Mouse (Mus musculus) heart, embryonic 14.5 days (tissue): Measurements from ENCODE around the gene Klhl26. TPM values are rescaled to one million over a fixed set of nuclear protein-coding genes. Genes with fewer than 3 reads are reported as not detected.
A peak's percentile ranks its signal among the peaks of the same experiment; 100 is the strongest.

Experiments
- ATAC-seq: fragments of 200-750 bp; cut with Nextera tagmentation; 2 replicates; pipeline ENCODE4 v1.8.0; 2017; ENCODE audit warnings: low read depth, moderate TSS enrichment; ENCODE audit not compliant: insufficient number of reproducible peaks, insufficient read depth, low FRiP score
- H3K27ac ChIP-seq, 2 experiments: fragments of 200-500 bp in 1 of 2; fragments of 300-500 bp in 1 of 2; sonication (generic) in 1 of 2; replicated peaks in 1 of 2; 2 replicates each; pipeline ENCODE4 v1.5.1; 2012 to 2014; ENCODE audit warnings: low read depth in 2 of 2, low read length in 2 of 2, control low read depth in 1 of 2, mild to moderate bottlenecking in 1 of 2, mixed read lengths in 1 of 2; ENCODE audit not compliant: control insufficient read depth in 1 of 2, insufficient read depth in 1 of 2
- H3K27me3 ChIP-seq: fragments of 300-500 bp; sonication (generic); 2 replicates; pipeline ENCODE4 v1.6.1; 2014; ENCODE audit warnings: mild to moderate bottlenecking, low read length, control low read depth; ENCODE audit not compliant: control insufficient read depth, insufficient read depth
- H3K36me3 ChIP-seq: fragments of 300-500 bp; sonication (generic); 2 replicates; pipeline ENCODE4 v1.6.1; 2014; ENCODE audit warnings: mild to moderate bottlenecking, control low read depth, low read length, mixed read lengths; ENCODE audit not compliant: control insufficient read depth, insufficient read depth
- H3K4me1 ChIP-seq, 2 experiments: fragments of 200-500 bp in 1 of 2; fragments of 300-500 bp in 1 of 2; sonication (generic) in 1 of 2; 2 replicates each; pipeline ENCODE4 v1.6.1; 2012 to 2014; ENCODE audit warnings: low read length in 2 of 2, control low read depth in 1 of 2, mixed read lengths in 1 of 2; ENCODE audit not compliant: control insufficient read depth in 2 of 2, insufficient read depth in 2 of 2
- H3K4me2 ChIP-seq: fragments of 300-500 bp; sonication (generic); 2 replicates; pipeline ENCODE4 v1.6.1; 2014; ENCODE audit warnings: mild to moderate bottlenecking, low read length
- H3K4me3 ChIP-seq, 2 experiments: fragments of 200-500 bp in 1 of 2; fragments of 300-500 bp in 1 of 2; sonication (generic) in 1 of 2; 2 replicates each; pipeline ENCODE4 v1.5.1; 2012 to 2014; ENCODE audit warnings: low read length in 2 of 2, mild to moderate bottlenecking in 2 of 2, control low read depth in 1 of 2, low read depth in 1 of 2, moderate library complexity in 1 of 2; ENCODE audit not compliant: control insufficient read depth in 1 of 2, insufficient read depth in 1 of 2
- H3K9ac ChIP-seq: fragments of 300-500 bp; sonication (generic); 2 replicates; pipeline ENCODE4 v1.6.1; 2014; ENCODE audit warnings: mild to moderate bottlenecking, low read length
- H3K9me3 ChIP-seq: fragments of 300-500 bp; sonication (generic); 2 replicates; pipeline ENCODE4 v1.6.1; 2016; ENCODE audit warnings: low read length, control low read depth; ENCODE audit not compliant: control insufficient read depth
- WGBS: fragments of 180-500 bp; shearing (Covaris S2); extraction: QIAGEN DNeasy Blood & Tissue Kit; methylation state at CpG from one replicate; pipeline ENCODE4 v1.1.7; 2014; 5-methylcytosine and 5-hydroxymethylcytosine counted together
- polyA plus RNA-seq: library from polyadenylated mRNA; unstranded; fragments of >200 nt; fragmentation: Nextera tagmentation; extraction: Ambion mirVana; gene quantifications from 2 replicates; pipeline ENCODE4 v1.2.1, GENCODE M21; 2014

Klhl26 gene
- polyA plus RNA-seq, 1 experiment from 2014 or later, result 9.8 TPM

- Histone ChIP-seq H3K36me3 (no peaks in the 10 kb centered on the region), H3K4me3 (no peak overlapping the region), H3K4me2 (no peak overlapping the region), H3K9me3 (no peaks in the 10 kb centered on the region), H3K4me1 (peaks cover 33 to 34% of the 10 kb centered on the region in 2 experiments), H3K27me3 (no peaks in the 10 kb centered on the region), H3K27ac (no peak overlapping the region), H3K9ac (no peak overlapping the region)
- ATAC-seq, result no peak
- 95% methylated on average over 8 of the region's 8 CpGs for WGBS
These were observed 14.3 kb downstream of the Klhl26 start for GRCm38 (mm10) chr8:70462516-70462813.

GRCm38 (mm10) chr8:70461765-70462515 is 14.8 kb downstream of the Klhl26 start:
- ATAC-seq, result no peak
- Histone ChIP-seq H3K36me3 (no peaks in the 10 kb centered on the region), H3K4me1 (peaks cover 28% of the 10 kb centered on the region in 2 experiments), H3K9ac (peak overlapping the region; percentile 25; the same call in 1 of the 2 replicates), H3K9me3 (no peaks in the 10 kb centered on the region), H3K4me2 (no peak overlapping the region), H3K27ac (no peak overlapping the region), H3K27me3 (no peaks in the 10 kb centered on the region), H3K4me3 (no peak overlapping the region)
- 70% methylated on average over 16 of the region's 16 CpGs for WGBS

- 0 out of 4 replicates have a peak overlapping the region, but pooled peaks have one; percentile 2 to 5 for H3K27ac ChIP-seq
- no peaks in the 10 kb centered on the region for H3K36me3 ChIP-seq
- H3K27me3 ChIP-seq, result no peaks in the 10 kb centered on the region
- no peak overlapping the region for H3K9ac ChIP-seq
- 39% methylated on average over 9 of the region's 9 CpGs for WGBS
- peaks cover 21% of the 10 kb centered on the region in 2 experiments; a peak in 3 of 4 replicates for H3K4me1 ChIP-seq
- H3K9me3 ChIP-seq, result no peaks in the 10 kb centered on the region
- peak; percentile 55 for ATAC-seq
- H3K4me2 ChIP-seq, result no peak overlapping the region
- H3K4me3 ChIP-seq, result no peak overlapping the region
These were observed 16.2 kb downstream of the Klhl26 start for GRCm38 (mm10) chr8:70460606-70461005.

DNA sequence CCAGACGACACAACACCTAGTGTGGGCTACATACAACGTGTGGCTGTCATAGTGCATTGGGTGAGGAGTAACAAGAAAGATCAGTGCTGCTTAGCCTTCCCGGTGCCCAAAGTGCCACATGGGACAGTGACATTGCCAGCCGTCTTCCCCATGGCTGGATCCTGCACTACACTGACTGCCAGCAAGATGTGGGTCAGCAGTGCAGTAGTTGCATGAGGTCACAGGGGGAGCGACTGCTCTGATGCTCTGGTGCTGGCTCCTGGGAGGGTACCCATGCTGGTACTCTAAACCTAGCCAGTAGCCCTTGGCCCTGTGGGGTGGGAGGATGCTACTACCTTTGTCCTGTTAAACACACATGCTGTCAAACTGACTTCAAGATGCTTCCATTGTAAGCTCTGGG is 16.6 kb downstream of the Klhl26 start:
- H3K27ac ChIP-seq, result 0 out of 4 replicates have a peak overlapping the region, but pooled peaks have one; percentile 2 to 5
- H3K27me3 ChIP-seq, result no peaks in the 10 kb centered on the region
- no peak overlapping the region for H3K4me2 ChIP-seq
- H3K4me3 ChIP-seq, result no peak overlapping the region
- no peak for ATAC-seq
- 79% methylated on average over 5 of the region's 5 CpGs for WGBS
- H3K36me3 ChIP-seq, result no peaks in the 10 kb centered on the region
- no peaks in the 10 kb centered on the region for H3K9me3 ChIP-seq
- no peak overlapping the region for H3K9ac ChIP-seq
- peaks cover 21% of the 10 kb centered on the region in 2 experiments; a peak in 3 of 4 replicates for H3K4me1 ChIP-seq

DNA sequence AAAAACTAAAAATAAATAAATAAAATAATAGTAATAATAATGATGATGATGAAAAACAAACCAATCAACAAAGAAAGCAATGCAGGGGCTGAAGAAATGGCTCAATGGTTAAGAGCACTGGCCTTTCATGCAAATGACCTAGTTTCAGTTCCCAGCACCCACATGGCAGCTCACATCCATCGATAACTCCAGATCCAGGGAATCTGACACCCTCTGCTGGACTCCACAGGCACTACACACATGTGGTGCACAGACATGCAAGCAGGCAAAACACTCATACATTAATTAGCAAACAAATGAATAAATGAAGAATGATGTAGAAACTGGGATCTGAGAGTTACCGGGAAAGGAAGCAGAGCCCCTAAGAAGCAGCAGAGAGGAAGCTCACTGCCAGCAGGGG is 17.1 kb downstream of the Klhl26 start:
- Histone ChIP-seq H3K9me3 (no peaks in the 10 kb centered on the region), H3K9ac (no peak overlapping the region), H3K4me2 (no peak overlapping the region), H3K4me1 (peaks cover 18 to 23% of the 10 kb centered on the region in 2 experiments; a peak in 3 of 4 replicates), H3K27ac (no peak overlapping the region), H3K27me3 (no peaks in the 10 kb centered on the region), H3K4me3 (no peak overlapping the region), H3K36me3 (no peaks in the 10 kb centered on the region)
- WGBS, result 96% methylated on average over 2 of the region's 2 CpGs
- ATAC-seq, result no peak

- no peak for ATAC-seq
- H3K27ac ChIP-seq, result no peak overlapping the region
These were observed 18.3 kb downstream of the Klhl26 start for GRCm38 (mm10) chr8:70458462-70458861.

GRCm38 (mm10) chr8:70457882-70458281 is 18.9 kb downstream of the Klhl26 start:
- 85% methylated on average over 6 of the region's 6 CpGs for WGBS
- ATAC-seq, result no peak
- H3K9ac ChIP-seq, result no peak overlapping the region

More at GRCm38 (mm10) chr8:70458462-70458861, 18.3 kb downstream of the Klhl26 start:
- peaks cover 29 to 34% of the 10 kb centered on the region in 2 experiments for H3K4me1 ChIP-seq
- H3K4me2 ChIP-seq, result no peak overlapping the region
- WGBS, result 63% methylated on average over 3 of the region's 3 CpGs
- no peaks in the 10 kb centered on the region for H3K9me3 ChIP-seq
- H3K4me3 ChIP-seq, result no peak overlapping the region
- no peak overlapping the region for H3K9ac ChIP-seq
- no peaks in the 10 kb centered on the region for H3K27me3 ChIP-seq
- H3K36me3 ChIP-seq, result no peaks in the 10 kb centered on the region

More at GRCm38 (mm10) chr8:70457882-70458281, 18.9 kb downstream of the Klhl26 start:
- Histone ChIP-seq H3K27me3 (no peaks in the 10 kb centered on the region), H3K27ac (no peak overlapping the region), H3K9me3 (no peaks in the 10 kb centered on the region), H3K4me1 (peaks cover 35 to 40% of the 10 kb centered on the region in 2 experiments), H3K4me3 (no peak overlapping the region), H3K4me2 (no peak overlapping the region), H3K36me3 (no peaks in the 10 kb centered on the region)
